Mouse (Mus musculus): Measurements from ENCODE around the gene 4930524B15Rik. TPM values are rescaled to one million over a fixed set of nuclear protein-coding genes. Genes with fewer than 3 reads are reported as not detected.

Gene 4930524B15Rik
- 0.27 TPM in 1 of 2 replicates, not detected in the other for polyA plus RNA-seq (2014; fragmentation: Nextera tagmentation; extraction: Ambion mirVana)

DNA sequence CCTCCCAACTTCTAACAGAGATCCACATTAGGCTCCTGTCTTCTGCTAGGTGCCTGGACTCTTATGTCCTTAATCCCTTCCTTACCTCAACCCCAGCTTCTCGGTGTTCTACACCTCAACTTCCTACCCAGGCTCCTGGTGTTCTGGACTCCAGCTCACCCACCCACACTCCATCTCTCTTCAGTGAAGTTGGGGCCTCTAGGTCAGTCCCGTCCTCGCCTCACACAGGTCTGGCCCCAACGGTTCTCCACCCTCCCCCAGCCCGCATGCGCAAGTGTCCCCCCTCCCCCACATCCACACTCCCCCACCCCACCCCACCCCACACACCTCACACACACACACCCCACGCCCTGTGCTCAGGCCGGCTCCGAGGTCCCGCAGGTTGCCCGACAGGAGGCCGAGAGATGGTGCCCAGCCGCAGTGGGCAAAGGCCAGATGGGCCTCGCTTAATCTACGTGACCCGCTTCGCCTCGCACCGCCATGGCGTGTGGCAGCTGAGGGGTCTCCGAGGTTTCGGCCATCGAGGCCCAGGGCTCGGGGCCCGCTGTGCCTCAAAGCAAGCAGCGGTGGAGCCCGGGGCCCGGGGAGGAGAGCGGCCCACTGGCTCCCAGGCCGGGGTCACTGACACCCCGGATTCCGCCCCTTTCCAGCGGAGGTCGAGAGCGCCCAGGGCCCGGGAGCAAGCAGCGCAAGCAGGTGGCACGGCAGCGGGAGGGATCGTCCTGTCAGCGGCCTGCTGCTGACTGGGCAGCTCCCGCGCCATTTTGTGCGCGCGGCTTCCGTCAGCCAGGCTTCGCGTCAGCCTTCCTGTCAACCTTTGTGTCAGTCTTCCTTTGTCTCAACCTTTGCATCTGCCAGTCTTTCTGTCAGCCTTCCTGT, at the start of gene 4930524B15Rik:
Gene 4930524B15Rik, plus strand, starts transcription at position 337 of the 879 bp plus-strand sequence.
- Histone ChIP-seq H3K9me3 (ENCODE audit: control insufficient read depth, low read length) (no peaks in the 10 kb centered on the region), H3K27me3 (ENCODE audit: control insufficient read depth, insufficient read depth, low read length) (no peaks in the 10 kb centered on the region), H3K4me3 (ENCODE audit: low read depth, low read length) (peak within 1 kb of the TSS; percentile 20; the same call in 1 of the 2 replicates), H3K9ac (ENCODE audit: low read length) (peak within 1 kb of the TSS; percentile 69), H3K27ac (ENCODE audit: low read depth, low read length) (no peak within 1 kb of the TSS), H3K4me1 (ENCODE audit: control insufficient read depth, insufficient read depth, low read length) (no peaks in the 10 kb centered on the region), H3K36me3 (ENCODE audit: control insufficient read depth, insufficient read depth, low read length) (no peaks in the 10 kb centered on the region), H3K4me2 (ENCODE audit: low read depth) (peak within 1 kb of the TSS; percentile 44)
- 50% methylated on average over 41 of the region's 49 CpGs for WGBS
- DNase-seq (ENCODE audit: low spot score), result peak; percentile 45
- ATAC-seq (ENCODE audit: insufficient read depth, low FRiP score, low TSS enrichment), result peak; percentile 45

DNA sequence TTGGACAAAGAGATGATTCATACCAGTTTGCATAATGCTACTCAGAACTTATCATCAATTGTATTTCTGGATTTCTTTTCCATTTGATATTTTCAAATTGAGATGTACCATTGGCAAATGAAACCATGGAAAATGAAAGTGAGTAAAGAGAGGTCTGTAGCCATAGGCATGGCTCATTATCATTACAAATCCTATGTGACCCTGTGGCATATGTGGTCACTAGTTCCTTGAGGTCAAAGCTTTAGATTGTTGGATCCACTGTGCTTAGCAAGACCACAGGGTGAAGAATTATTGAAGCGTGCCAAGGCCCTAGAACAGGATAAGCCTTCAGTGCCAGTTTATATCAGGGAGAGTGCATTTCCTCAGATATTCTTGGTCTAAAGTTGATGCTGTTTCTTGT, 47.6 kb upstream of the 4930524B15Rik start:
- no peak for DNase-seq (ENCODE audit: low spot score)
- WGBS, result 97% methylated on average over 1 of the region's 1 CpGs
- no peak overlapping the region for H3K4me3 ChIP-seq (ENCODE audit: low read depth, low read length)
- H3K4me2 ChIP-seq (ENCODE audit: low read depth), result no peak overlapping the region
- no peaks in the 10 kb centered on the region for H3K9me3 ChIP-seq (ENCODE audit: control insufficient read depth, low read length)
- H3K27me3 ChIP-seq (ENCODE audit: control insufficient read depth, insufficient read depth, low read length), result no peaks in the 10 kb centered on the region
- no peak for ATAC-seq (ENCODE audit: insufficient read depth, low FRiP score, low TSS enrichment)
- 0 out of 2 replicates have a peak, but pooled peaks cover 2% of the 10 kb centered on the region for H3K36me3 ChIP-seq (ENCODE audit: control insufficient read depth, insufficient read depth, low read length)
- no peak overlapping the region for H3K27ac ChIP-seq (ENCODE audit: low read depth, low read length)
- no peaks in the 10 kb centered on the region for H3K4me1 ChIP-seq (ENCODE audit: control insufficient read depth, insufficient read depth, low read length)
- H3K9ac ChIP-seq (ENCODE audit: low read length), result no peak overlapping the region

DNA sequence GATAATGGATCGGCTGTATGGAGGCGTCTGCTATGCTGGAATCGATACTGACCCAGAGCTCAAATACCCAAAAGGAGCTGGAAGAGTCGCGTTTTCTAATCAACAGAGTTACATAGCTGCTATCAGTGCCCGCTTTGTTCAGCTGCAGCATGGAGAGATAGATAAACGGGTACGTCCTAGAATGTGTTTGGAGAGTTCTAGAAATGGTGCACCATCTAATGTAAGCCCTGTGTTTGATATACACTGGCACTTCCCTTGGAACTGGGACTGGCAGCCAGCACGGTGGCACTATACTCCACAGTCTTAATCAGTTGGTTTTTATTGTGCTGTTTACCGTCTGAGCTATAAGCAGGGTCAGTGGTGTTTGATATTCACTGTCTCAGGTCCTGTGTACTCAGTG, 35.3 kb upstream of the 4930524B15Rik start:
- H3K27ac ChIP-seq (ENCODE audit: low read depth, low read length), result no peak overlapping the region
- no peaks in the 10 kb centered on the region for H3K4me1 ChIP-seq (ENCODE audit: control insufficient read depth, insufficient read depth, low read length)
- WGBS, result 94% methylated on average over 10 of the region's 10 CpGs
- no peak for DNase-seq (ENCODE audit: low spot score)
- no peak overlapping the region for H3K9ac ChIP-seq (ENCODE audit: low read length)
- no peak for ATAC-seq (ENCODE audit: insufficient read depth, low FRiP score, low TSS enrichment)
- no peak overlapping the region for H3K4me3 ChIP-seq (ENCODE audit: low read depth, low read length)
- H3K27me3 ChIP-seq (ENCODE audit: control insufficient read depth, insufficient read depth, low read length), result no peaks in the 10 kb centered on the region
- H3K4me2 ChIP-seq (ENCODE audit: low read depth), result no peak overlapping the region
- no peaks in the 10 kb centered on the region for H3K9me3 ChIP-seq (ENCODE audit: control insufficient read depth, low read length)
- H3K36me3 ChIP-seq (ENCODE audit: control insufficient read depth, insufficient read depth, low read length), result no peaks in the 10 kb centered on the region

DNA sequence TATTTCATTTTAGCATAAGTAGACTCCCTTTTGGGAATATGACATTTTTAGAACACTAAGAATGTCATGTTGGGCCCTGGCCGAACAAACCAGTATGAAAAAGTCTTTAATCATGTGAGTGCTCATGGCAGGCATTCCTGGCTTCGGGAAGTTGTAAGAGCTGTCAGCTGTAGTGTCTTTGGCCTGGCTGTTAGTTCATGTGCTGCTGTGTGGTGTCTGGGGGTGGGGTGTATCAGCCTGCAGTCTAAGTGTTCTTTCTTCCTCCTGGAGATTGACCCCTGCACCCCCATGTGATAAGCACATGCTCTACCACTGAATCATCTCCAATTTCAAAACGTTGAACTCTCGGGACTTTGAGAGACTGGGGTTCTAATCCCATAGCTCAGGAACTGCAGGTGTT, 29.7 kb upstream of the 4930524B15Rik start:
- no peak for ATAC-seq (ENCODE audit: insufficient read depth, low FRiP score, low TSS enrichment)
- no peak overlapping the region for H3K27ac ChIP-seq (ENCODE audit: low read depth, low read length)
- no peaks in the 10 kb centered on the region for H3K4me1 ChIP-seq (ENCODE audit: control insufficient read depth, insufficient read depth, low read length)
- H3K4me2 ChIP-seq (ENCODE audit: low read depth), result no peak overlapping the region
- H3K36me3 ChIP-seq (ENCODE audit: control insufficient read depth, insufficient read depth, low read length), result no peaks in the 10 kb centered on the region
- no peak for DNase-seq (ENCODE audit: low spot score)
- no peak overlapping the region for H3K4me3 ChIP-seq (ENCODE audit: low read depth, low read length)
- 57% methylated on average over 4 of the region's 4 CpGs for WGBS
- H3K9ac ChIP-seq (ENCODE audit: low read length), result no peak overlapping the region
- no peaks in the 10 kb centered on the region for H3K9me3 ChIP-seq (ENCODE audit: control insufficient read depth, low read length)
- H3K27me3 ChIP-seq (ENCODE audit: control insufficient read depth, insufficient read depth, low read length), result no peaks in the 10 kb centered on the region

DNA sequence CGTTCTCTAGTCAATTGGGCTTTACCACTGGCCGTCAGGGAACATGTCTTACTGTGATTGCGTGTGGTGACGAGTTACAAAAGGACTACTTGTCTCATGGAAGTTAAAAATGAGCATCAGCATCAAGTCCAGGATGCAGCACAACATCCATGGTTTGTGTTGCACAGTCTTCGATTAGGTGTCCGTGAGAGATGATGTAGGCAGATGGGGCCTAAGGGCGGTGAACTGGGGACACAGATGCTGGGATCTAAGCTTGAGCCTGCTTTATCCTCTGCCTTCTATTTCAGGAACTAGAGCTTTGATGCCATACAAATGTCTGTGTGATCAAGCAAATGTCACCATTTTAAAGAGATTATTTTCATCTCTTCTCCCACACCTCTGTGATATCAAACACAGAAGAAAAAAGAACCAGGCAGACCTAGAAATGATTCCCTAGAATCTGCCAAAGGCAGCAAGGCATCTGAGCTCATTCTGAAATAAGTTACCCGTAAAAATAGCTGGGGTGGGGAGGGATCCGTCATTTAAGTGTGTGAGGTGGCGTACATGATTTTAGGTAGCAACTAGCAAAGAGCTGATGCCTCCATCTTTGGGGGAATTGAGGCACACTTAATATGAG, 28.4 kb upstream of the 4930524B15Rik start:
- Histone ChIP-seq H3K4me1 (ENCODE audit: control insufficient read depth, insufficient read depth, low read length) (peaks cover 3% of the 10 kb centered on the region; the same call in 1 of the 2 replicates), H3K9me3 (ENCODE audit: control insufficient read depth, low read length) (no peaks in the 10 kb centered on the region), H3K27me3 (ENCODE audit: control insufficient read depth, insufficient read depth, low read length) (no peaks in the 10 kb centered on the region), H3K4me3 (ENCODE audit: low read depth, low read length) (no peak overlapping the region), H3K4me2 (ENCODE audit: low read depth) (no peak overlapping the region), H3K27ac (ENCODE audit: low read depth, low read length) (no peak overlapping the region), H3K9ac (ENCODE audit: low read length) (no peak overlapping the region), H3K36me3 (ENCODE audit: control insufficient read depth, insufficient read depth, low read length) (no peaks in the 10 kb centered on the region)
- WGBS, result 90% methylated on average over 10 of the region's 10 CpGs
- DNase-seq (ENCODE audit: low spot score), result no peak
- no peak for ATAC-seq (ENCODE audit: insufficient read depth, low FRiP score, low TSS enrichment)

DNA sequence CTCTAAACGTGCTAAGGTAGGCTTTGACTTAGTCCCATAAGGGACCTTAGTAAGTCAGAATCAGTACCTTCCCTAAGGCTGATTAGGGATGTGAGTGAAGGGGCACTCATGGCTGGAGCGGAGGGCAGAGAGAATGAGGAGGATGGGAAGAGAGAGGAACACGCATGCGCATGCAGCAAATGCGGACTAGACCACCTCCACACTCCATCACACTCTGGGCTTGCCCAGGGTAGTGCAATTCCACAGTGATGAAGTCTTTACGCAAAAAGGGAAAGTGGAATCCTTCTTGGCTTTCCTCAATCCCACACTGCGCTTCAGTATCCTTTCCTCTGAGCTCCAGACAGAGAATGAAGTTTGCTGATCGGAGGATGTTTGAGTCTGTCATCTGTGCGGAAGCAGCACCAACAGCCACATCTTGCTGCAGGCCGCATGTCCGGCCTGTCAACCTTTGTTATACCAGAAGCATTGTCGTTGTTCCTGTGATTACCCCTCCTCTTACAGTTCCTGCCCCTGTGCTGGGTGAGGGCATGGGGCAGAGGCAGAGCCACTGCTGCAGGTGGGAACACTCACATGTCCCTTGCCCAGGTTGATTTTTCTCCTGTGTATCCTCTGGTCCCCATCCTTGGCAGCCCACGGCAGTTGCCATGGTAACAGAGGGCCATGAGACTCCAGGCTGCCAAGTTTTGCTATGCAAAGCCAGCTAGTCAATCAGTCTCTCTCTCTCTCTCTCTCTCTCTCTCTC, 24.3 kb upstream of the 4930524B15Rik start:
- no peak overlapping the region for H3K4me2 ChIP-seq (ENCODE audit: low read depth)
- H3K9me3 ChIP-seq (ENCODE audit: control insufficient read depth, low read length), result no peaks in the 10 kb centered on the region
- H3K9ac ChIP-seq (ENCODE audit: low read length), result 0 out of 2 replicates have a peak overlapping the region, but pooled peaks have one; percentile 7
- DNase-seq (ENCODE audit: low spot score), result peak; percentile 41
- no peak overlapping the region for H3K4me3 ChIP-seq (ENCODE audit: low read depth, low read length)
- no peak overlapping the region for H3K27ac ChIP-seq (ENCODE audit: low read depth, low read length)
- H3K36me3 ChIP-seq (ENCODE audit: control insufficient read depth, insufficient read depth, low read length), result no peaks in the 10 kb centered on the region
- WGBS, result 76% methylated on average over 13 of the region's 13 CpGs
- peaks cover 3% of the 10 kb centered on the region; the same call in 1 of the 2 replicates for H3K4me1 ChIP-seq (ENCODE audit: control insufficient read depth, insufficient read depth, low read length)
- H3K27me3 ChIP-seq (ENCODE audit: control insufficient read depth, insufficient read depth, low read length), result no peaks in the 10 kb centered on the region
- ATAC-seq (ENCODE audit: insufficient read depth, low FRiP score, low TSS enrichment), result no peak

DNA sequence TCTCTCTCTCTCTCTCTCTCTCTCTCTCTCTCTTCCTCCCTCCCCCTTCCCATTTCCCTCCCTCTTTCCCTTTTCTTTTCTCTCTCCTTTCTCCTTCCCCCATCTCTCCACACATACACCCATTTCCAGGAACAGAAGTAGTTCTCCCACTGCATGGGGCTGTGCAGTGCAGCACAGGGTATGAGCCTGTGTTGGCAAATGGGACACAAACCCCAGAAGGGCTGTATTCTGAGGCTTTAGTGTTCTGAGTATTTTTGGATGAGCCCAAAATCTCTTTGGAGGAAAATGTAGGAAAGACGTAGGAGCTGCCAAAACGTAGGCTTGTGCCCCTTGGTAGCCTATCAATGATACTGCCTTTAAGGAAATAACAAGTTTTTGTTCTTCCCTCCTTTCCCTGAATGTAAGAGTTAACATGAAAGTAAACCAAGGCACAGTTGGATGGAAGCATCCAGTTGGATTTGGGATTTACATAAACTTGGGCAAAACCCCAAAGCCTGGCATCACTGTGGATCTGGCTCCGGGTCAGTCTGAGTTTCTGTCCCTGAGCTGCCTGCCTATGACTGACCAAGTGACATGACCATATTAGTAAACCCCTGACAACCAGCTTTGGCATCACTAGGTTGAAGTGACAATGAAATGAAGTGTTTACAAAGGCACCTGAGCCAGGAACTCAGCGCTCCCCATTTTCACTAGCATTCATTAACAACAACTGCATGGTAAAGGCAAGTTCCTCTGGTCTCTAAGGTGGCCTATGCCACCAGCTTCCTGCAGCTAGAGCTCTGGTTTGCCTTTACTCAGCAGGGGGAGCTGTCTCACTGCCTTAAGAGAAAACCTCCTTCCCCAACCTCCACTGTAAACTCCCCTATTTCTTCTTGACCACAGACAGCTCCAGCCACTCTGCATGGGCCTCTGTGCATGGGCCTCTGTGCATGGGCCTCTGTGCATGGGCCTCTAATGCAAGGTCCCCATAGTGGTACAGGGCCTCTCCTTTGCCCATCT, 23.5 kb upstream of the 4930524B15Rik start:
- Histone ChIP-seq H3K4me1 (ENCODE audit: control insufficient read depth, insufficient read depth, low read length) (peaks cover 3% of the 10 kb centered on the region; the same call in 1 of the 2 replicates), H3K27ac (ENCODE audit: low read depth, low read length) (no peak overlapping the region), H3K36me3 (ENCODE audit: control insufficient read depth, insufficient read depth, low read length) (no peaks in the 10 kb centered on the region), H3K4me2 (ENCODE audit: low read depth) (no peak overlapping the region), H3K9ac (ENCODE audit: low read length) (no peak overlapping the region), H3K4me3 (ENCODE audit: low read depth, low read length) (no peak overlapping the region), H3K27me3 (ENCODE audit: control insufficient read depth, insufficient read depth, low read length) (no peaks in the 10 kb centered on the region), H3K9me3 (ENCODE audit: control insufficient read depth, low read length) (no peaks in the 10 kb centered on the region)
- WGBS, result 90% methylated on average over 4 of the region's 4 CpGs
- DNase-seq (ENCODE audit: low spot score) (no peak), ATAC-seq (ENCODE audit: insufficient read depth, low FRiP score, low TSS enrichment) (no peak)

DNA sequence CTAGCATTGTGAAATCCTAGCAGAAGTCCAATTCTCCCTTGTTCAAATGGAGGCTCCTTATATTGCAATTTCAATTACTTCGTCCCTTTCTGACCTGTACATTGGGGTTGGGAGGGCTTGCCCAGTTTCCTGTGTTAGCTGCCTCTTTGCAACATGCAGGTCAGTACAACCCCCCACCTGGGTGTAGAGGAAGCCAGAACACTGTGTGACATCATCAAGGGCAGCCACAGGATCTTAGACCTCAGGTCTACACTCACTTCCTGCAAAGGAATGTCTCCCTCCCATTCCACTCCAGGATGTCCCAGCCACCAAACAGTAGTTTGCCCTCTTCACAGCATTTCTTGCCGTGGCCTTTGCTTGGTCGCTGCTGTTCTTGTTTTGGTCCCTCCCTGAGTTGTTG, 19.9 kb upstream of the 4930524B15Rik start:
- Histone ChIP-seq H3K4me1 (ENCODE audit: control insufficient read depth, insufficient read depth, low read length) (peaks cover 3% of the 10 kb centered on the region; the same call in 1 of the 2 replicates), H3K9me3 (ENCODE audit: control insufficient read depth, low read length) (no peaks in the 10 kb centered on the region), H3K9ac (ENCODE audit: low read length) (no peak overlapping the region), H3K4me3 (ENCODE audit: low read depth, low read length) (no peak overlapping the region), H3K4me2 (ENCODE audit: low read depth) (no peak overlapping the region), H3K27ac (ENCODE audit: low read depth, low read length) (no peak overlapping the region), H3K27me3 (ENCODE audit: control insufficient read depth, insufficient read depth, low read length) (no peaks in the 10 kb centered on the region), H3K36me3 (ENCODE audit: control insufficient read depth, insufficient read depth, low read length) (no peaks in the 10 kb centered on the region)
- ATAC-seq (ENCODE audit: insufficient read depth, low FRiP score, low TSS enrichment) (no peak), DNase-seq (ENCODE audit: low spot score) (no peak)
- WGBS, result 82% methylated on average over 3 of the region's 3 CpGs

All from neural tube, embryonic 11.5 days (tissue).